In genomic region chr5:108485239-108485638, GRCm38 (mm10) we compare ENCODE assay signal across 10 mouse cellular contexts. TPM values are rescaled to one million over a fixed set of nuclear protein-coding genes. Genes with fewer than 3 reads are reported as not detected.
DNase-seq lines count a peak whose midpoint lies in the region; ATAC-seq and TF ChIP-seq lines count a peak whose summit lies in the region.
"Had no signal": no experiment of that assay in that cellular context is flagged by ENCODE, and none has a peak within 500 bp of the region (broad histone marks: within the 10 kb centered on the region; RNA-seq: fewer than 3 reads in every experiment).

No protein-coding gene starts in this region.

- peaks cover 71% of the 10 kb centered on the region for H3K36me3 ChIP-seq in intestine, embryonic 14.5 days (ENCODE audit: control insufficient read depth, insufficient read depth, low read length)
- H3K36me3 ChIP-seq in intestine, embryonic 15.5 days: peaks cover 23% of the 10 kb centered on the region
- peaks cover 71% of the 10 kb centered on the region for H3K36me3 ChIP-seq in E14TG2a.4 (ENCODE audit: insufficient read depth, low read length)
- peaks cover 75% of the 10 kb centered on the region for H3K36me3 ChIP-seq in midbrain, embryonic 14.5 days (ENCODE audit: control insufficient read depth, insufficient read depth, low read length)

- no peaks in the 10 kb centered on the region for H3K9me3 ChIP-seq in intestine, embryonic 14.5 days (ENCODE audit: control insufficient read depth, low read length)
- H3K9me3 ChIP-seq in intestine, embryonic 15.5 days: no peaks in the 10 kb centered on the region
- no peaks in the 10 kb centered on the region for H3K9me3 ChIP-seq in E14TG2a.4 (ENCODE audit: low read length)
- H3K9me3 ChIP-seq in midbrain, embryonic 14.5 days (ENCODE audit: control insufficient read depth, low read length): no peaks in the 10 kb centered on the region
- H3K9me3 ChIP-seq: embryonic facial prominence, embryonic 13.5 days; liver, embryonic 13.5 days had no signal

- H3K4me3 ChIP-seq in intestine, embryonic 14.5 days (ENCODE audit: low read depth, low read length): no peak overlapping the region
- H3K4me3 ChIP-seq in intestine, embryonic 15.5 days (replicated peaks): no peak overlapping the region
- H3K4me3 ChIP-seq in E14TG2a.4 (replicated peaks; ENCODE audit: low read length): no peak overlapping the region
- no peak overlapping the region for H3K4me3 ChIP-seq in midbrain, embryonic 14.5 days (replicated peaks; ENCODE audit: low read depth, low read length)
- H3K4me3 ChIP-seq: embryonic facial prominence, embryonic 13.5 days; liver, embryonic 13.5 days had no signal

- no peak overlapping the region for H3K9ac ChIP-seq in intestine, embryonic 14.5 days (ENCODE audit: low read length)
- H3K9ac ChIP-seq in intestine, embryonic 15.5 days: no peak overlapping the region
- no peak overlapping the region for H3K9ac ChIP-seq in midbrain, embryonic 14.5 days (replicated peaks; ENCODE audit: low read length)
- H3K9ac ChIP-seq: embryonic facial prominence, embryonic 13.5 days; liver, embryonic 13.5 days had no signal

- no peaks in the 10 kb centered on the region for H3K4me1 ChIP-seq in intestine, embryonic 14.5 days (replicated peaks; ENCODE audit: control insufficient read depth, insufficient read depth, low read length)
- no peaks in the 10 kb centered on the region for H3K4me1 ChIP-seq in intestine, embryonic 15.5 days (replicated peaks)
- no peaks in the 10 kb centered on the region for H3K4me1 ChIP-seq in E14TG2a.4 (replicated peaks; ENCODE audit: low read depth, low read length)
- H3K4me1 ChIP-seq in midbrain, embryonic 14.5 days (ENCODE audit: control insufficient read depth, insufficient read depth, low read length): no peaks in the 10 kb centered on the region
- H3K4me1 ChIP-seq: embryonic facial prominence, embryonic 13.5 days had no signal

- H3K4me2 ChIP-seq in intestine, embryonic 14.5 days (ENCODE audit: low read length): no peak overlapping the region
- no peak overlapping the region for H3K4me2 ChIP-seq in intestine, embryonic 15.5 days (replicated peaks)
- no peak overlapping the region for H3K4me2 ChIP-seq in midbrain, embryonic 14.5 days (ENCODE audit: low read length)
- H3K4me2 ChIP-seq: embryonic facial prominence, embryonic 13.5 days; liver, embryonic 13.5 days had no signal

- ATAC-seq in intestine, embryonic 14.5 days (replicated peaks; ENCODE audit: low FRiP score, low TSS enrichment, low read depth): no peak
- ATAC-seq in intestine, embryonic 15.5 days: no peak
- ATAC-seq in granulocyte monocyte progenitor cell, adult 5-6 weeks (replicated peaks; ENCODE audit: poor library complexity, severe bottlenecking): peak; percentile 97
- no peak for ATAC-seq in midbrain, embryonic 14.5 days (ENCODE audit: low FRiP score, low TSS enrichment)

- H3K27ac ChIP-seq in intestine, embryonic 14.5 days (ENCODE audit: low read depth): no peak overlapping the region
- no peak overlapping the region for H3K27ac ChIP-seq in intestine, embryonic 15.5 days
- no peak overlapping the region for H3K27ac ChIP-seq in midbrain, embryonic 14.5 days (replicated peaks; ENCODE audit: low read depth, low read length)
- H3K27ac ChIP-seq: embryonic facial prominence, embryonic 13.5 days; liver, embryonic 13.5 days had no signal

- WGBS in intestine, embryonic 14.5 days: 98% methylated on average over 2 of the region's 2 CpGs
- 81% methylated on average over 2 of the region's 2 CpGs for WGBS in intestine, embryonic 15.5 days
- WGBS in midbrain, embryonic 14.5 days: 98% methylated on average over 2 of the region's 2 CpGs

- H3K27me3 ChIP-seq in intestine, embryonic 14.5 days (replicated peaks; ENCODE audit: control insufficient read depth, insufficient read depth, low read length): no peaks in the 10 kb centered on the region
- no peaks in the 10 kb centered on the region for H3K27me3 ChIP-seq in intestine, embryonic 15.5 days (replicated peaks)
- H3K27me3 ChIP-seq in E14TG2a.4 (ENCODE audit: insufficient read depth, low read length): no peaks in the 10 kb centered on the region
- no peaks in the 10 kb centered on the region for H3K27me3 ChIP-seq in midbrain, embryonic 14.5 days (ENCODE audit: control insufficient read depth, insufficient read depth, low read length)
- H3K27me3 ChIP-seq: embryonic facial prominence, embryonic 13.5 days; liver, embryonic 13.5 days had no signal

- peak; percentile 83 for TF ChIP-seq CTCF in E14TG2a.4 (conservative IDR thresholded peaks at IDR 0.05; ENCODE audit: low read length)

- peak; percentile 52 for DNase-seq in intestine, embryonic 14.5 days (ENCODE audit: low spot score)
- peak; percentile 59 for DNase-seq in c-Kit-positive CD71-negative TER-119-negative erythroid progenitor cells, embryonic 14.5 days (ENCODE audit: low read depth)
- DNase-seq in midbrain, embryonic 14.5 days: peak; percentile 47
- no peak for DNase-seq in frontal cortex, adult 2 months (ENCODE audit: extremely low spot score in 1 of 2, low spot score in 1 of 2)
- no peak for DNase-seq in frontal cortex, postnatal 36 days (ENCODE audit: low spot score in 2 of 2)
- DNase-seq: liver, embryonic 13.5 days had no signal

RNA-seq across cellular contexts. Expression of gene Pcgf3, which starts 24.2 kb away (rescaled TPM):
- 20.9 and 24.9 TPM in 2 replicates for polyA plus RNA-seq in intestine, embryonic 14.5 days (2014; fragmentation: Nextera tagmentation; extraction: Ambion mirVana)
- 18.0 and 19.5 TPM in 2 replicates for polyA plus RNA-seq in intestine, embryonic 15.5 days (2015; fragmentation: Nextera tagmentation; extraction: Ambion mirVana)
- total RNA-seq in granulocyte monocyte progenitor cell, adult 5-6 weeks (2014; fragmentation: Nextera tagmentation): 16.7 and 19.0 TPM in 2 replicates
- total RNA-seq in granulocyte monocyte progenitor cell, adult 5-6 weeks (2017): 9.5 and 9.9 TPM in 2 replicates
- polyA plus RNA-seq in midbrain, embryonic 14.5 days (2014; fragmentation: Nextera tagmentation; extraction: Ambion mirVana): 28.1 and 35.2 TPM in 2 replicates
- polyA plus RNA-seq in frontal cortex, adult 2 months (2012; rRNA removed): 19.0 and 20.3 TPM in 2 replicates

RNA-seq across cellular contexts. Expression of gene Mfsd7a, which starts 36.5 kb away (rescaled TPM):
- 0.07 and 0.50 TPM in 2 replicates for polyA plus RNA-seq in intestine, embryonic 14.5 days (2014; fragmentation: Nextera tagmentation; extraction: Ambion mirVana)
- polyA plus RNA-seq in intestine, embryonic 15.5 days (2015; fragmentation: Nextera tagmentation; extraction: Ambion mirVana): 0.16 and 0.38 TPM in 2 replicates
- 1.1 and 3.2 TPM in 2 replicates for total RNA-seq in granulocyte monocyte progenitor cell, adult 5-6 weeks (2014; fragmentation: Nextera tagmentation)
- 0.95 and 2.0 TPM in 2 replicates for total RNA-seq in granulocyte monocyte progenitor cell, adult 5-6 weeks (2017)
- not detected in 2 replicates for polyA plus RNA-seq in midbrain, embryonic 14.5 days (2014; fragmentation: Nextera tagmentation; extraction: Ambion mirVana)
- polyA plus RNA-seq in frontal cortex, adult 2 months (2012; rRNA removed): 0.98 and 1.2 TPM in 2 replicates

RNA-seq across cellular contexts. Expression of gene Atp5k, which starts 51.0 kb away (rescaled TPM):
- polyA plus RNA-seq in intestine, embryonic 14.5 days (2014; fragmentation: Nextera tagmentation; extraction: Ambion mirVana): 452 and 522 TPM in 2 replicates
- polyA plus RNA-seq in intestine, embryonic 15.5 days (2015; fragmentation: Nextera tagmentation; extraction: Ambion mirVana): 485 and 543 TPM in 2 replicates
- 336 and 382 TPM in 2 replicates for total RNA-seq in granulocyte monocyte progenitor cell, adult 5-6 weeks (2014; fragmentation: Nextera tagmentation)
- 162 and 258 TPM in 2 replicates for total RNA-seq in granulocyte monocyte progenitor cell, adult 5-6 weeks (2017)
- 376 and 494 TPM in 2 replicates for polyA plus RNA-seq in midbrain, embryonic 14.5 days (2014; fragmentation: Nextera tagmentation; extraction: Ambion mirVana)
- polyA plus RNA-seq in frontal cortex, adult 2 months (2012; rRNA removed): 350 and 364 TPM in 2 replicates

Comparison
In these comparisons a context has a peak if more than half of its experiments do, and no peak if none do; other contexts are left out.
1. DNase-seq: peak in intestine, embryonic 14.5 days (single experiment), c-Kit-positive CD71-negative TER-119-negative erythroid progenitor cells, embryonic 14.5 days (single experiment) and midbrain, embryonic 14.5 days (single experiment); none in frontal cortex, adult 2 months (0 of 2) and frontal cortex, postnatal 36 days (0 of 2).